Mouse (Mus musculus) thymus, adult 2 months (tissue): ENCODE results near the gene Mslnl.

Experiments
- CTCF ChIP-seq: fragments of 200-500 bp; IDR thresholded peaks from 2 replicates; pipeline ENCODE4 v1.5.1; 2012; ENCODE audit warnings: mild to moderate bottlenecking, control low read depth, low read length, moderate library complexity, borderline replicate concordance; ENCODE audit not compliant: control insufficient read depth, poor library complexity, insufficient read depth; ENCODE audit errors: extremely low read depth
- POLR2A ChIP-seq: fragments of 200-500 bp; IDR thresholded peaks from 2 replicates; pipeline ENCODE4 v1.6.1; 2012; ENCODE audit warnings: mild to moderate bottlenecking, low read length, control low read depth, moderate library complexity; ENCODE audit not compliant: control insufficient read depth, poor library complexity, insufficient read depth; ENCODE audit errors: extremely low read depth

DNA sequence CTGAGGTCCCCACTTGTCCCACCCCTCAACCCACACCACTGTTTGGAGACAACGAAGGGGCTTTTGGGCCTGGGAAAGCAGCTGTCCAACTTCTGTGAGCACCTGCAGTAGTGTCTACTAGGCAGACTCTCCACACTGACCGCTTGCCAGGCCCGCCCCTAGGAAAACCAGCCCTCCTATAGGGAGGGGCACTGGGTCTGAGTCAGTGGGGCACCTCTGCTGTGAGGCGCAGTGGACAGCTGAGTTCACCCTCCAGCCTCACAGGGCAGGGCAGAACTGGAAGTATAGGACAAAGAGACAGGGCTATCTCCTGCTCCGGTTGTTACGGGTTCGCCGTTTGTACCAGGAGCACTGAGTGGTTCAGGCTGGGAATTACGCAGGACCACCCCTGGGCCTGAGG, 18.4 kb downstream of the Mslnl start, which contains the start of gene Msln:
- no peak for TF ChIP-seq CTCF
- no peak for TF ChIP-seq POLR2A
